Mouse (Mus musculus) myocyte (in vitro differentiated cells): Measurements from ENCODE around the gene Shroom1. TPM values are rescaled to one million over a fixed set of nuclear protein-coding genes. Genes with fewer than 3 reads are reported as not detected.

Source experiments
- H3K27me3 ChIP-seq: one replicate; pipeline ENCODE4 v1.6.1; 2011; ENCODE audit not compliant: control insufficient read depth, insufficient read depth, insufficient read length
- H3K36me3 ChIP-seq: one replicate; pipeline ENCODE4 v1.6.1; 2011; ENCODE audit not compliant: control insufficient read depth, insufficient read depth
- H3K4me2 ChIP-seq: one replicate; pipeline ENCODE4 v1.6.1; 2011; ENCODE audit warnings: low read depth, control low read depth
- H3K4me3 ChIP-seq: one replicate; pipeline ENCODE4 v1.5.1; 2011; ENCODE audit warnings: mild to moderate bottlenecking, control low read depth, moderate library complexity
- H3K79me2 ChIP-seq: one replicate; pipeline ENCODE4 v1.6.1; 2011; ENCODE audit not compliant: control insufficient read depth, insufficient read depth
- H3ac ChIP-seq: one replicate; pipeline ENCODE4 v1.6.1; 2011; ENCODE audit not compliant: control insufficient read depth, insufficient read length
- CEBPB ChIP-seq: IDR thresholded peaks from 2 replicates; pipeline ENCODE4 v1.6.1; 2011; ENCODE audit warnings: mild to moderate bottlenecking, moderate library complexity; ENCODE audit not compliant: poor library complexity, insufficient read depth, severe bottlenecking
- E2F4 ChIP-seq: IDR thresholded peaks from one replicate; pipeline ENCODE4 v1.6.1; 2011; ENCODE audit warnings: mild to moderate bottlenecking, control low read depth, moderate library complexity; ENCODE audit not compliant: insufficient read depth
- MAX ChIP-seq: IDR thresholded peaks from one replicate; pipeline ENCODE4 v1.6.1; 2011; ENCODE audit warnings: low read depth, mild to moderate bottlenecking, control low read depth
- MYOD1 ChIP-seq, 3 experiments: IDR thresholded peaks; one replicate each; pipeline ENCODE4 v1.6.1; 2011; ENCODE audit warnings: control low read depth in 2 of 3, low read depth in 2 of 3, mild to moderate bottlenecking in 2 of 3, moderate library complexity in 1 of 3; ENCODE audit not compliant: insufficient read length in 2 of 3, control insufficient read depth in 1 of 3
- MYOG ChIP-seq, 3 experiments: IDR thresholded peaks; one replicate each; pipeline ENCODE4 v1.6.1; 2011; ENCODE audit warnings: control low read depth in 2 of 3, low read depth in 2 of 3, mild to moderate bottlenecking in 2 of 3; ENCODE audit not compliant: insufficient read length in 2 of 3, control insufficient read depth in 1 of 3, insufficient read depth in 1 of 3
- POLR2A ChIP-seq: IDR thresholded peaks from one replicate; pipeline ENCODE4 v1.6.1; 2011; ENCODE audit warnings: low read depth, mild to moderate bottlenecking, control low read depth, moderate library complexity; ENCODE audit not compliant: insufficient read length
- POLR2AphosphoS2 ChIP-seq: IDR thresholded peaks from one replicate; pipeline ENCODE4 v1.6.1; 2011; ENCODE audit warnings: low read depth, control low read depth; ENCODE audit not compliant: insufficient read length
- REST ChIP-seq: IDR thresholded peaks from one replicate; pipeline ENCODE4 v1.6.1; 2011; ENCODE audit warnings: mild to moderate bottlenecking, control low read depth, moderate library complexity; ENCODE audit not compliant: insufficient read depth, insufficient read length
- SRF ChIP-seq: IDR thresholded peaks from one replicate; pipeline ENCODE4 v1.6.1; 2011; ENCODE audit warnings: low read depth; ENCODE audit not compliant: control insufficient read depth, insufficient read length
- TCF12 ChIP-seq: IDR thresholded peaks from one replicate; pipeline ENCODE4 v1.6.1; 2011; ENCODE audit warnings: mild to moderate bottlenecking, control low read depth; ENCODE audit not compliant: poor library complexity, insufficient read depth, severe bottlenecking
- TCF3 ChIP-seq: IDR thresholded peaks from one replicate; pipeline ENCODE4 v1.6.1; 2011; ENCODE audit warnings: low read depth, control low read depth; ENCODE audit not compliant: insufficient read length
- USF1 ChIP-seq: IDR thresholded peaks from one replicate; pipeline ENCODE4 v1.6.1; 2011; ENCODE audit warnings: low read depth, mild to moderate bottlenecking, control low read depth, moderate library complexity
- polyA plus RNA-seq: library from polyadenylated mRNA; unstranded; fragments of >200 nt; fragmentation: generic; extraction: Trizol; gene quantifications from one replicate; pipeline ENCODE4 v1.2.1, GENCODE M21; 2012; ENCODE audit warnings: missing spikeins

Shroom1 gene
- polyA plus RNA-seq, 1 experiment = 0.88 TPM

- no peaks in the 10 kb centered on the region for H3K36me3 ChIP-seq
- H3K79me2 ChIP-seq = peaks cover under 1% of the 10 kb centered on the region
- no peak overlapping the region for H3K4me3 ChIP-seq
- no peak overlapping the region for H3ac ChIP-seq
- no peak for TF ChIP-seq TCF12
- no peak for TF ChIP-seq TCF3
- no peak for TF ChIP-seq MAX
- no peak for TF ChIP-seq MYOD1 (IDR thresholded peaks at IDR 0.05; ENCODE audit: control insufficient read depth in 1 of 3, insufficient read length in 2 of 3, low read depth in 2 of 3)
- TF ChIP-seq MYOG (IDR thresholded peaks at IDR 0.05; ENCODE audit: control insufficient read depth in 1 of 3, insufficient read depth in 1 of 3, insufficient read length in 2 of 3, low read depth in 2 of 3) = no peak
- TF ChIP-seq POLR2A = no peak
- no peak for TF ChIP-seq E2F4
- TF ChIP-seq CEBPB = no peak
- TF ChIP-seq SRF = no peak
- TF ChIP-seq POLR2AphosphoS2 = no peak
- no peak for TF ChIP-seq USF1
- no peak for TF ChIP-seq REST
- no peak overlapping the region for H3K4me2 ChIP-seq
- peaks cover 13% of the 10 kb centered on the region for H3K27me3 ChIP-seq
Measured at GRCm38 (mm10) chr11:53435504-53435903, 21.5 kb upstream of the Shroom1 start.

DNA sequence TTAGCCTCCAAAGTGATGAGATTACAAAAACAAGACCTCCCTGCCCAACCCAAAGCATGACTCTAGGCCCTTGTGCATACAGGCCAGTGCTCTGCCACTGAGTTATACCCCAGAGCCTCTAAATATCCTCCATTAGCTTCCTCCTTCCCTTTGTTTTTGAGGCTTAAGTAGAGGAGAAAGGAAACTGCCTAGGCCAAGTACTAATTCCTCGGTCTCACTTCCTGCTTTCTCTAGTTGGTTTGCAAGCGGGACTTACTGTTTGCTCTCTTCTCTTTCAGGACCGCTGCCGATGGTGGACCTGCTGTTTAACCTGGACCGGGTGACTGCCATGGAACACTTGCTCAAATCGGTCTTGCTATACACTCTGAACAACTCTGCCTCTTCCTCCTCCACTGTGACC, 20.7 kb upstream of the Shroom1 start:
- no peak overlapping the region for H3K4me3 ChIP-seq
- H3ac ChIP-seq = no peak overlapping the region
- no peaks in the 10 kb centered on the region for H3K36me3 ChIP-seq
- H3K79me2 ChIP-seq = no peaks in the 10 kb centered on the region
- no peak overlapping the region for H3K4me2 ChIP-seq
- TF ChIP-seq TCF12 (no peak), SRF (no peak), POLR2AphosphoS2 (no peak), TCF3 (no peak), MAX (no peak), E2F4 (no peak), MYOD1 (IDR thresholded peaks at IDR 0.05; ENCODE audit: control insufficient read depth in 1 of 3, insufficient read length in 2 of 3, low read depth in 2 of 3) (no peak), USF1 (no peak), REST (no peak)
- H3K27me3 ChIP-seq = peaks cover 13% of the 10 kb centered on the region

DNA sequence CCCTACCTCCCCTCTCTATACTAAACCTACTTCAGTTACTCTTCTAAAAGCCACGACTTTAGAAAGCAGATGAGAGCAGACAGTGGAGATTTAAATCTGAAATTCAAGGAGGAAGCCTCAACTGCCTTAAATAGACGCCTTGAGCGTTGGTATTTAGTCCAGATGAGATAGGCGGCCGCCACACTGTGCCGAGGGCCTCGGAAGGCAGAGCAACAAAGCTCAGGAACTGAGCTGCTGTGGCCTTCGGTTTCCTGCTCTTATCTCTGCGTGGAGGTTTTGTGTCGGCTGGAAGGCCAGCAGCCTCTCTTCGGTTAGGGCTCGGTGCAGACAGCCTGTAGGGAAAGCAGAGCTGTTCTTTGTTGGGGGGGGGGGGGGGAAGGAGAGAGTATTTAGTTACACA, 15.1 kb upstream of the Shroom1 start:
- Histone ChIP-seq H3K27me3 (peaks cover 6% of the 10 kb centered on the region), H3ac (no peak overlapping the region), H3K36me3 (no peaks in the 10 kb centered on the region), H3K79me2 (no peaks in the 10 kb centered on the region), H3K4me2 (no peak overlapping the region), H3K4me3 (no peak overlapping the region)
- TF ChIP-seq TCF12 (no peak), MYOD1 (IDR thresholded peaks at IDR 0.05; ENCODE audit: control insufficient read depth in 1 of 3, insufficient read length in 2 of 3, low read depth in 2 of 3) (no peak), REST (no peak)

DNA sequence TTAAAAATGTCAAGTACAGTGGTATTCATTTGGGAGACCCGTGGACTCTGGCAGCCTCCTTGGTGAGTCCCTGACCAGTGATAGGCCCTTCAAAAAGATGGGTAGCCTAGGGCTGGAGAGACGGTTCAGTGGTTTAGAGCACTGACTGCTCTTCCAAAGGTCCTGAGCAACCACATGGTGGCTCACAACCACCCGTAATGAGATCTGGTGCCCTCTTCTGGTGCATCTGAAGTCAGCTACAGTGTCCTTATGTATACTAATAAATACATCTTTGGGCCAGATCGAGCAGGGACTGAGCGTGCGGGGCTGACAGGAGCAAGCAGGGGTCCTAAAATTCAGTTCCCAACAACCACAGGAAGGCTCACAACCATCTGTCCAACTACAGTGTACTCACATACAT, 13.1 kb upstream of the Shroom1 start:
- no peaks in the 10 kb centered on the region for H3K36me3 ChIP-seq
- no peaks in the 10 kb centered on the region for H3K27me3 ChIP-seq
- H3K4me3 ChIP-seq = no peak overlapping the region
- H3ac ChIP-seq = no peak overlapping the region
- TF ChIP-seq MYOG (IDR thresholded peaks at IDR 0.05; ENCODE audit: control insufficient read depth in 1 of 3, insufficient read depth in 1 of 3, insufficient read length in 2 of 3, low read depth in 2 of 3) = no peak
- no peaks in the 10 kb centered on the region for H3K79me2 ChIP-seq
- H3K4me2 ChIP-seq = peak overlapping the region; percentile 16

- no peak for TF ChIP-seq SRF
- no peak for TF ChIP-seq CEBPB
- no peak for TF ChIP-seq MAX
- TF ChIP-seq REST = no peak
- TF ChIP-seq USF1 = no peak
- no peak for TF ChIP-seq MYOD1 (IDR thresholded peaks at IDR 0.05; ENCODE audit: control insufficient read depth in 1 of 3, insufficient read length in 2 of 3, low read depth in 2 of 3)
- no peak for TF ChIP-seq E2F4
- no peak for TF ChIP-seq POLR2A
- no peak for TF ChIP-seq TCF12
- no peak for TF ChIP-seq MYOG (IDR thresholded peaks at IDR 0.05; ENCODE audit: control insufficient read depth in 1 of 3, insufficient read depth in 1 of 3, insufficient read length in 2 of 3, low read depth in 2 of 3)
- TF ChIP-seq TCF3 = no peak
- no peak for TF ChIP-seq POLR2AphosphoS2
- Histone ChIP-seq H3K4me2 (no peak overlapping the region), H3K27me3 (peaks cover 8% of the 10 kb centered on the region), H3K79me2 (no peaks in the 10 kb centered on the region), H3ac (no peak overlapping the region), H3K36me3 (no peaks in the 10 kb centered on the region), H3K4me3 (no peak overlapping the region)
Measured at GRCm38 (mm10) chr11:53445562-53445961, 11.4 kb upstream of the Shroom1 start.

- Histone ChIP-seq H3ac (no peak overlapping the region), H3K27me3 (peaks cover 8% of the 10 kb centered on the region), H3K4me2 (no peak overlapping the region), H3K4me3 (no peak overlapping the region), H3K79me2 (no peaks in the 10 kb centered on the region), H3K36me3 (no peaks in the 10 kb centered on the region)
- TF ChIP-seq SRF (no peak), POLR2A (no peak), TCF12 (no peak), MAX (no peak)
Measured at GRCm38 (mm10) chr11:53446183-53446582, 10.8 kb upstream of the Shroom1 start.
